Mouse (Mus musculus) olfactory bulb, adult 2 months (tissue): ENCODE data around the gene Rps6kl1. TPM values are rescaled to one million over a fixed set of nuclear protein-coding genes. Genes with fewer than 3 reads are reported as not detected.

Experiments used
- H3K27ac ChIP-seq: fragments of 200-500 bp; 2 replicates; pipeline ENCODE4 v1.5.1; 2012; ENCODE audit warnings: low read depth, low read length; ENCODE audit not compliant: insufficient read depth
- H3K4me1 ChIP-seq: fragments of 200-500 bp; 2 replicates; pipeline ENCODE4 v1.6.1; 2012; ENCODE audit warnings: low read length; ENCODE audit not compliant: control insufficient read depth, insufficient read depth
- H3K4me3 ChIP-seq: fragments of 200-500 bp; 2 replicates; pipeline ENCODE4 v1.5.1; 2012; ENCODE audit warnings: mild to moderate bottlenecking, low read depth, low read length, moderate library complexity; ENCODE audit not compliant: insufficient read depth
- CTCF ChIP-seq: fragments of 200-500 bp; IDR thresholded peaks from 2 replicates; pipeline ENCODE4 v1.5.1; 2012; ENCODE audit warnings: low read depth, mild to moderate bottlenecking, low read length, moderate library complexity; ENCODE audit not compliant: insufficient read depth
- POLR2A ChIP-seq: fragments of 200-500 bp; IDR thresholded peaks from 2 replicates; pipeline ENCODE4 v1.6.1; 2012; ENCODE audit warnings: mild to moderate bottlenecking, low read depth, low read length, moderate library complexity; ENCODE audit not compliant: insufficient read depth
- WGBS: fragments of 180-500 bp; shearing (Covaris S2); methylation state at CpG from one replicate; pipeline ENCODE4 v1.1.7; 2018; 5-methylcytosine and 5-hydroxymethylcytosine counted together
- polyA plus RNA-seq: library from polyadenylated mRNA; stranded (reverse); fragments of >200 nt; gene quantifications from 2 replicates; pipeline ENCODE4 v1.2.4, GENCODE M21; 2012; ENCODE audit warnings: low replicate concordance; ENCODE audit not compliant: missing spikeins, insufficient read depth, insufficient read length

Gene Rps6kl1
- polyA plus RNA-seq, 1 experiment = not detected

DNA sequence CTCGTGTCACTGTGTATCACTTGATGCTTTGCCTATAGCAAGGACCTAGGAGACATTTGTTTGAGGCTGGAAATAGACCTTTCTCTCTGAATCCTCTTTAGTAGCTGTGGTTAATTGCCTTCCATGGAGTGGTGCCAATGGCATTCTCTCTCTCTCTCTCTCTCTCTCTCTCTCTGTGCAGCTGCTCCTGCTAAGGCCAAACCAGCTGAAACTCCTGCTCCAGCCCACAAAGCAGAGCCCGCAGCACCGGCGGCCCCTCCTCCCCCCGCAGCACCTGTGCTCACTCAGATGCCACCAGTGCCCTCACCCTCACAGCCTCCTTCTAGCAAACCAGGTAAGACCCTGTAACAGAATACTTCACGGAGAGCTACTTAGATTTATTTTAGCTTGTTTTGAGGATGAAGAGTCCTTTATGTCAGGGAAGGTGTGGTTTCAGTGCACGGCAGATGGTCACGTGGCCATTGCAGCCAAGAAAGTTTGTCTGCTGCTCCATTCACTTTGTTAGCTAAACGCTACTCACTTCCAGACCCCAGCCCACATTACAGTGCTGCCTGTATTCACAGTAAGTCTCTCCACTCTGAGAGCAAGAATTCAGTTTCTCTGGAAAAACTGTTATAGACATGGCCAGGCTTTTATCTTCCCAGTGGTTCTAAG, 29.1 kb downstream of the Rps6kl1 start:
- no peak overlapping the region for H3K27ac ChIP-seq
- no peak overlapping the region for H3K4me3 ChIP-seq
- 36% methylated on average over 9 of the region's 9 CpGs for WGBS
- TF ChIP-seq CTCF (no peak), POLR2A (no peak)
- H3K4me1 ChIP-seq = peaks cover 5% of the 10 kb centered on the region; the same call in 1 of the 2 replicates

DNA sequence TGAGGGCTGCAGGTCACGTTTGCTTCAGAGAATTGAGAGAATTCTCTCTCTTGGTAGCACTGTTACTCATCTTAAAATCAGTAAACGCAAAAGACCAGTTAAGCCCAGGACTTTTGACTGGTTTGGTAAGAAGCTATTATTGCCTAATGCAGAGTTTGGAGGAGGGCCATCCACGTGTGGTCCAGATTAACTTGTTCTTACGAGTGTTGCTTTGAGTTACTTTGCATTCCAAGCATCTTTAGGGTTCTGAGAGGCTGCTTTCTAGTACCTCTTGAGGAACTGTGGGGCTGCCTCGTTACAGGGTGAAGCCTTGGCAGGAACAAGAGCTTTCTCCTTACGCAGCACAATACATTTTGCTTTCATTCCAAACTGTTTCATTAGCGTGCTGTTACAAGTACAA, 35.4 kb downstream of the Rps6kl1 start:
- WGBS = 36% methylated on average over 7 of the region's 7 CpGs
- no peak overlapping the region for H3K4me3 ChIP-seq
- no peak overlapping the region for H3K27ac ChIP-seq
- no peak for TF ChIP-seq CTCF
- no peak for TF ChIP-seq POLR2A
- peaks cover 2% of the 10 kb centered on the region; the same call in 1 of the 2 replicates for H3K4me1 ChIP-seq

- TF ChIP-seq POLR2A = no peak
- no peak for TF ChIP-seq CTCF
- no peak overlapping the region for H3K4me3 ChIP-seq
- peaks cover 5% of the 10 kb centered on the region; the same call in 1 of the 2 replicates for H3K4me1 ChIP-seq
- 87% methylated on average over 3 of the region's 3 CpGs for WGBS
- no peak overlapping the region for H3K27ac ChIP-seq
Observed at GRCm38 (mm10) chr12:85113917-85114316, 37.1 kb downstream of the Rps6kl1 start.

DNA sequence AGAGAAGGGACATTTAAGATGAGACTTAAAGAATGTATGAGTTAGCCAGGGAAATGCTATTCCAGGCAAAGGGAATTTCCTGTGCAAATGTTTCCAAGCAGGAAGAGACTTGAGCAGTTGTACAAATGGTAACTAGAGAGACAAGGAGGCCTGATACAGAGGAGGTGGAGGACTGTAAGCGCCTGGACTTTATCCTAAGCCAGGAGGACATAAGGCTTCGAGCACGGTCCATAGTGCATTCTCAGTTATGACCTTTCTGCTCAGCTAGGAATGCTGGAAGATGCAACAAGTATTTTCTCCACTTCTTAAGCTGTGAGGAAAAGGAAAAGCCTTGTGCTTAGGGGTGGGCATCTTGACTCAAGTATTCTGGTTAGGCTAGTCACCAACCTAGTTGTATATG, 37.7 kb downstream of the Rps6kl1 start:
- no peak overlapping the region for H3K27ac ChIP-seq
- H3K4me3 ChIP-seq = no peak overlapping the region
- 90% methylated on average over 3 of the region's 3 CpGs for WGBS
- TF ChIP-seq POLR2A (no peak), CTCF (no peak)
- peaks cover 5% of the 10 kb centered on the region; the same call in 1 of the 2 replicates for H3K4me1 ChIP-seq

GRCm38 (mm10) chr12:85112550-85113251, 38.4 kb downstream of the Rps6kl1 start:
- no peak overlapping the region for H3K27ac ChIP-seq
- 80% methylated on average over 7 of the region's 7 CpGs for WGBS
- peaks cover 5% of the 10 kb centered on the region; the same call in 1 of the 2 replicates for H3K4me1 ChIP-seq
- no peak overlapping the region for H3K4me3 ChIP-seq
- no peak for TF ChIP-seq POLR2A
- no peak for TF ChIP-seq CTCF

GRCm38 (mm10) chr12:85110698-85111592, 40.1 kb downstream of the Rps6kl1 start, which contains the start of the genes Prox2 and Dlst:
Gene Prox2 (minus strand): TSS chr12:85110759.
Gene Dlst (plus strand): TSS chr12:85110833.
- peak within 1 kb of the TSS; percentile 60 for H3K27ac ChIP-seq
- peak within 1 kb of the TSS; percentile 71 for H3K4me3 ChIP-seq
- peak; percentile 22; the same call in 1 of the 2 replicates for TF ChIP-seq CTCF
- TF ChIP-seq POLR2A = peak; percentile 82
- WGBS = under 1% methylated on average over 83 of the region's 83 CpGs
- peaks cover 5% of the 10 kb centered on the region; the same call in 1 of the 2 replicates for H3K4me1 ChIP-seq

DNA sequence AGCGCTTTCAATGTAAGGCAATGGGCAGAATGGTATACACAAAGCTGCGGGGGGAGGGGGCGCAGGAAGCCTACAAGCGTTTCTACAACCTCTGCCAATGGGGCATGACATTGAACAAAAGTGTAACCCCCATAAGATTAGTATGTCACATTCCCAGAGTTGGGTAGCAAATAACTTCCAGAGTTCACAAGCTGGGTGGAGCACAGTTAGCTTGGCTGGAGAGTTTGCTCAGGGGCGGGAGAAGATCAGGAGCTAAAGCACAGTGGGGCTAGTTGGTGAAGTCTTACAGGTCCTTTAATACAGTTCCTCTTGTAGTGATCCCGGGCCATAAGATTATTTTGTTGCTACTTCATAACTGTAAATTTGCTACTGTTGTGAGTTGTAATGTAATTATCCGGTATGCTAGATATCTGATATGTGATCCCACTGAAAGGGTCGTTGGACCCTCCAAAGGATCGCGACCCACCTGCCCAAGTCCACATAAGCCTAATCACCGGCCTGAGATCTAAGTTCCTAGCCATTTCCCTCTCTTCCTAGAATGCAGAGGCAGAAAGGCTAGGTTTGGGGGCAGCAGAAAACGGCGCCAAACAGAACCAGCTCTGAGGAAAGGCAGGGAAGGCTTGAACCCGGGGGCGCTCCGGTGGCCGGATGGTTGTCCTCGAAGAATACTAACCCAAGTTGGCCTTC, 40.9 kb downstream of the Rps6kl1 start:
- 12% methylated on average over 18 of the region's 18 CpGs for WGBS
- TF ChIP-seq POLR2A = no peak
- no peak for TF ChIP-seq CTCF

GRCm38 (mm10) chr12:85109426-85109825, 41.6 kb downstream of the Rps6kl1 start:
- TF ChIP-seq POLR2A (no peak), CTCF (no peak)
- H3K27ac ChIP-seq = no peak overlapping the region
- 45% methylated on average over 4 of the region's 4 CpGs for WGBS
- H3K4me3 ChIP-seq = no peak overlapping the region
- peaks cover 5% of the 10 kb centered on the region; the same call in 1 of the 2 replicates for H3K4me1 ChIP-seq

More for the DNA sequence above, 40.9 kb downstream of the Rps6kl1 start:
- peak overlapping the region; percentile 71 for H3K4me3 ChIP-seq
- peak overlapping the region; percentile 60 for H3K27ac ChIP-seq
- peaks cover 5% of the 10 kb centered on the region; the same call in 1 of the 2 replicates for H3K4me1 ChIP-seq
